Mouse (Mus musculus) 416B (cell line): ENCODE data around the gene Car4.

ENCODE experiments used
- DNase-seq: peaks from one replicate; pipeline ENCODE4 v3.0.0; 2011; ENCODE audit warnings: low read depth

The Car4 gene

DNA sequence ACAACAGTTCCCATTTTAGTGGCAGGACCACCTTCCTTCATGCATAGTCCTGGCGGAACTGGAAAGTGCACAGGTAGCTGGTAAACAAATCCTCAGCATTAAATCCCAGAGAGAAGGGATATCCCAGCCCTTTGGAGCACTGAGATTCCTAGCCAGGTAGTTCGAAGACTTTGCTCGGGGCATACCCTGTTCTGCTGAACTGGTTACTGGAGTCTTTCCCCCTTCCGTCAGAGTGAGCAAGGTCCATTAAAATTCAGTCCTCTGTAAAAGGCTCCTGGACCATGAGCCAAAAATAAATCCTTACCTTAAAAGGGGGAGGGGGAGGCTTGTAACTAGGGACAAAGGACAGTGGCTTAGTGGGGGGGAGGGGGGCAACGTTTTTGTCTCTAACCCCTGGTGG is 1.6 kb downstream of the Car4 start:
- DNase-seq, result no peak

DNA sequence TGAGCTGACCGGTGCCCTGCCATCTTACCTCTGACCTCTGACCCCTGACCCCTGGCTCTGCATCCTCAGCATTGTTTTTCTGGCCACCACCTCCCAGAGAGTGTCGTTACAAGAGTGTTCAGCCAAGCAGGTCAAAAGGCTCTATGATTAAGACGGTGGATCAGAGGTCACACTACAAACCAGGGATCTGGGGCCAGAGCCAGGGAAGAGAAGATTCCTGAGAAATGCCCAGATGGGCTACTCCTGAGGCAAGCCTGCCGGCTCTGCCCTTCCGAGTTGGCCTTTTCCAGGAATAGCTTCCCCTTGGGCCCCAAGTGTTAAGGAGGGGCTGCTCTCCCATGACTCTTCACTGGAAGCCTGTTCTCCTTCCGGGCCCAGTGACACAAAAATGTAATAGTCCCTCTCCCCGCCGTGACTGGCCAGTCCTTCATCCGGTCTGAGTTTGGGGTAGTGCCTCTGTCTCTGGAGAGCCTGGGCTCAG is 2.2 kb downstream of the Car4 start:
- DNase-seq, result no peak

DNA sequence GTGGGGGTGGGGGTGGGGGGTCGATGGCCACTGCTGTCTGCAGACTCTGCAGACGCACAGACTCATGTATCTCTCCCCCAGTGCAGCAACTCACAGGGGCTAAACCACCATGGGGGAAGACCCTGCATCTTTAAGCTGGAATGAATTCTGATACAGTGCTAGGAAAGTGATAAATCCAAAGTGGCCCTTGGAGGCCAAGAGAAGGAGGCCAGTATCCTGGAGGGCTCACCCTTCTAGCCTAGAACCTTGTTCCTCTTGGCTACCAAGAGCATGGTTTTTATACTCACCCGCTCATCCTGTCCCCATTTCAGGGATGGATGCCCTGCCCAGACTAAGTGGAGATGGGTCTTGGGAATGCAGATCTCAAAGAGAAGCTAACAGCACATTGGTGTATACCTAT is 2.7 kb downstream of the Car4 start:
- DNase-seq, result no peak

DNA sequence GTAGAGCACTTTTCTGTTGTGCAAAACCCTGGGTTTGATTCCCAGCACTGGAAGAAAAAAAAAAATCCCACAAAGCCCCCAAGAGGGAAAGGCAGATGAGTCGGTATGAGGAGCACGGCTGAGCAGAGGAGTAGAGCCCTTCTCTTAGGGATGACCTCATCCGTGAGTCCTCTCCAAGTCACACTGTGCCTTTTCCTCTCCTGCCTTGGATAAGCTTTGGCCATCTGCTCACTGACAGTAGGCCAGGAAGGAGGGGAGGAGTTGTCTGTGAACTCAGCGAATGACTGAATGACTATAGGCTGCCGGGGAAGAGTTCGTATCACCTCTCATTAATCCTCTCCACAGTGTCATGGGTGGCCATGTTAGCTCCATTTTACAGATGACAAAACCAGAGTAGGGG is 3.2 kb downstream of the Car4 start:
- DNase-seq, result no peak

DNA sequence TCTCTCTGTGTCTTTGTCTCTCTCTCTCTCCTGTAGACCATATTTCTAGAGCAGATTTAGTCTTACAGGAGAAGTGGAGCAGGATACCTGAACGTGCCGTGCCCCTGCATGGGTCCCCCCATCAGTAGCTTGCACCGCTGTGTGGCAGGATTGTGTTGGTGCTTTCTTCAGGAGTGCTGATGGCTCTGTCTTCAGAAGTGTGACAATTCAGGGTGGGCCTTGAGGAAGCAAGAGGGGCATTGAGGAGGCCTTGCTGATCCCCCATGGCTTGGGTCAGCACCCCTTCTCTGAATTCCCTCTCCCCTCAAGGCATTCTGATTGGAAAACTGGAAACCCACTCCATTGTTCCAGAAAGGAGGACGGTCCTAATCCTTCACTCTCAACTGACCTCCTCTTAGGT is 4.0 kb downstream of the Car4 start:
- no peak for DNase-seq

DNA sequence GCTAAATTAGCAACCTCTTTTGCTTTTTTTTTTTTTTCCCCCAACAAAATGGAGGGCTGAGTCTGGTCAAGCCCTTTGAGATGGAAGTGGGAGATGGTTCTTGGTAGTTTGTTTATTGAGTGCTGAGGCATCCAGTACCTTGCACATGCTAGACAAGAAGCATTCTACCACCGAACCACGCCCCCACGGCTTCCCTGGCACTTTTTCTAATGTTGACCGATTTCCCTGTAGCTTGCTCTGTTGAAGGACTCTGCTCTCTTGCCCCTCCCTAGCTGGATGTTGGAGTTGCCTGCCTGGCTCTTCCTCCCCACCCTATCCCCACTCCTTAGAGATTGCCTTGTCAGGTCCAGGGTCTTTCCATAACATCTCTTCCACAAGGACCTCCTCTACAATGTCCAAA is 5.0 kb downstream of the Car4 start:
- no peak for DNase-seq

DNA sequence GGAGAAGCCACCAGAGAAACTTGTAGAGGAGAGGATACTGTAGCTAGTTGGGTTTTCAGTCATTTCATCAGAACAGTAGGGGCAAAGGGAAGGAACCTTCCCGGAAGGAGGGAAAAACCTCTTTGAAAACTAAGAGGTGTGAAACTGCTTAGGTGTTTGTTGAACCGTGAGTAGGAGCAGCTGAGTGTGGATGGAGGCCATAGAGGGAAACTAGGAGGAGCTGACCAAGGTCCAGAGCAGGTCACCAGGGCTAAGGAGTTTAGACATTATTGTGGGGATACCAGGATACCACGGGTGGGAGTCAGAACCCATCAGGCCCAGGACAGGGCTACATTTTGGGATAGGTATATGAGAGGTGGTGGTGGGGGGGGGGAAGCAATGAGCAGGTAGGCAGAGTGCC is 6.0 kb downstream of the Car4 start:
- DNase-seq, result no peak

DNA sequence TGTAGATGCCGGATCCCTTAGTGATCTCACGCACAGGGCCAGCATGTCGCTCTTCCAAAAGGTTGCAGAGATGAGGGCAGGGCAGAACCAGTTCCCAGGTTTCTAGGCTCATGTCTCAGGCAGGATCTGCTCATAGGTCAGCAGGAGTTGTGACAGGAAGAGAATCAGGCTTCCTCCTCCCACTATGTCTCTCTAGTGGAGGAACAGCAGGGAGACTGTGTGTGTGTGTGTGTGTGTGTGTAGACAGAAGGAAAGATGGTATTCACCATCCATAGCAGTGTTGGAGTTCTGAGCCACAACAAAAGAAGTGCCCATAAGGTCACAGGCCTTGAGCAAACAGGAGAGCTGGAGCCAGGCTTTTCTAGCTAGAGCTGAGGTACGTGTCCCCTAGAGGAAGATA is 9.1 kb downstream of the Car4 start:
- DNase-seq, result no peak

DNA sequence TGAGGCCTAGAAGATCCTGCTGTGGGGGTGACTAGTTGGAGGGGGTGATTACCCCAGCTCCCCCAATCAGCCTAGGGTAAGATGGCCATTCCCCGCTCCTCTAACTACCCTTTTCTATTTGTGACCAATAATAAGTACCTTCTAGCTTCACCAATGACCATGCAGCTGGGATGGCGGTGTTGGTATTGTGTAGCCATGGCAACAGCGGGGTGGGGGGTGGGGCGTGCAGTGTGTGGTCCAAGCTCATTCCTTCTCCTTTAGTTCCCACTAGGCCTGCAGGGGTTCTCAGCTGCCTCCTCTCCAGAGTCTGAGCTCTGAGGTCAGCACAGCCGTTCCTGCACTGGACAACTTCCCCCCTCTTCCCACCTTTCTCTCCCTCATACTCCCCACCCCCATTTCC is 9.5 kb downstream of the Car4 start:
- DNase-seq, result no peak

DNA sequence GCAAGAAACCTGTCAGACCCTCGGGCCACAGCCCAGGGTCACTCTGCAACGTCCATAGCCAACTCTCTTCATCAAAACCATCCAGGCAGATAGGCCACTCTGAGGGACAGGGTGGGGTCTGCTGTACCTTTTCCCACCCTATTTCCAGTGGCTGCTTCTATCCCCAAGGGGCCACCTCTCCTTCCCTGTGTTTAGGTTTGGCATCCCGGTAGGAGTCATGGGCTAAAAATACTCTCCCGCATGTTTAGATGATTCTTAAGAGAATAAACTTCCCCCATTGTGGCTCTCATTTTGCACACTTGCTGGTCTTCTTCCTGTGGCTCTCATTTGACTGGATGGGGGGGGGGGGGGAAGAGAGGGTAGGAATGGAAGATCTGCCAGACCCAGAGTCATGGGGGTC is 10.7 kb downstream of the Car4 start:
- DNase-seq, result no peak

DNA sequence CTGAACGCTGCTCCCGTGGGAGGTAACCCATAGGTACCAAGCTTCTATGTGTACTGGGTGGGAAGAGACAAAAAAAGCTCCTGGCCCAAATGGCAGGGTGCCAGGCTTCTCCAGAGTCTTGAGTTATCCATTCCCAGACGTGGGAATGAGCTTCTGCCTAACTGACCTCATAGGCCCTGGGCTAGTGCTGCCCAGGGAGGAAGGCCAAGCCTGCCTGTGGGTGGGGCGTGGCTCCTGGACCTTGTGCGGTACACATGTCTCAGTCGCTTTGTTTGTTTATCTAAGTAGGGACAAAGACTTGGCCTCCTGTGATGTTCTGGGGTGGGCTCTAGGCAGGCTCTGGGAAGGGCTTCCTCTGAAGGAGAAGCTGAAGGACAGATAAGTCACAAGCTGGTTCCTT is 11.2 kb downstream of the Car4 start:
- DNase-seq, result no peak

DNA sequence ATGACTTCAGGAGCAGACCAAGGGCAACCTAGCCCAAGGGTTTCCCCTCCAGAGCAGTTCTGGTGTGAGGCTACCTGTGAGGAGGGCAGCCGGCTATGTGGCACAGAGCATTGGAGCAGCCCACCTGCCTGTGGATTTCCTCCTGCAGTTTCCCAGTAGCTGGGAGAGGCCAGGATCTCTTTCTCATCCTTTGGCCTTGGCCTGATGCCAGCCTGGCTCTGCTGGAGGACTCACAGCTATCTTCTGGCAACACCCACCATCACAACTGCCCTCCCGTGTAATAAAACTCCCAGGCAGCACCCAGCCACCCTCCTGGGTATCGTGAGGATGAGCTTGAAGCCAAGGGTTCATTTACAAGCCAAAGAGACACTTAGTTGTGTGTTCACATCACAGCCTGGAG is 14.5 kb downstream of the Car4 start:
- no peak for DNase-seq

DNA sequence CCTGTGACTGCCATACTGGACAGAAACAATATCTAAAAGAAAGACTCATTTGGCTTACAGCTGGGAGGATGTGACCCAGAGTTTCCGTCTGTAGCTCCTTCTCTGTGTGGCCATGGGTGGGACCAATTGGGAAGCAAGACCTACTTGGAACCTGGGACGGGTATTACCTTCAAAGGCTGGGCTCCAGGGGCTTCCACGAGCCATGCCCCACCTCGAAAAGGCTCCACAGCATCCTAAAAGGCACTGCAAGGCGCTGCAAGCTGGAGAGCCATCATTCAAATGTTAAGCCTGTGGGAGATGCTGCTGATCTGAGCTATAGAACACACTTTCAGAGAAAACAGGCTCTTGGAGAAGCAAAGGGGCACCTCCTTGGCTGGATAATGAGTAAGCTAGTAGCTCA is 16.1 kb downstream of the Car4 start:
- DNase-seq, result no peak

DNA sequence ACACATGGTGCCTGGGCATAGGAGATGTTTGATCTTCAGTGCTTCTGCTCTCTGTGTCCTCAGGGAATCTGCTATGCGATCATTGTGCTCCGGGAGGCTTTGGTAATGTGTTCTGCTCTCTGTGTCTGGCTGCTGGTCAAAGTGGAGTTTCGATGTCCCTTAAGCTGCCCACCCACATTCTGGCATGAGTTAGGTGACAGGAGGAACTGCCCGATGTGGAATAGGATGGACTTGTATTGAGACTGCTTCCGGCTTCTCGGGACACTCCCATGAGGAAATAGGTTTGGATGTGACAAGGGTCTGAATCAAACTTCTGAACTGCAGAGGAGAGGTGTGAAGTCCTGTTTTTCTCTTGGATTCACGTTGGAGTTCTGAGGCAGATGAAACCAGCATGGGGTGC is 17.0 kb downstream of the Car4 start:
- DNase-seq, result no peak

DNA sequence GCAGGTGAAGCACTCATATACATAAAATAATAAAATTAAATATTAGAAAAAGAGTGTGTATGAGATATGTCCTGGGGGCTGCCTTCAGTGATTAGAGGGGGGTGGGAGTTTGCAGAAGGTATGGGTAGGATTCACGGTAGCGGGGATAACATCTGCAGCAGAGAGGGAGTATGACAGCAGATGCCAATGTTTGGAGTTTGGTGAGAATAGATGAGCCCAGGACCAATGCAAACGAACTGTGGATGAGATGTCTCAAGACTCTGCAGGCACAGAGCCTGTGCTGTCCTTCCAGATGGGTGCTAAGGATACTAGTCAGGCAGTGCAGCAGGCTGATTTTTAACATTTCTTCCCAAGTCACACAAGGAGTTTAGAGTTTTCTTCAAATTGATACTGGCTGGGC is 19.1 kb downstream of the Car4 start:
- DNase-seq, result no peak

DNA sequence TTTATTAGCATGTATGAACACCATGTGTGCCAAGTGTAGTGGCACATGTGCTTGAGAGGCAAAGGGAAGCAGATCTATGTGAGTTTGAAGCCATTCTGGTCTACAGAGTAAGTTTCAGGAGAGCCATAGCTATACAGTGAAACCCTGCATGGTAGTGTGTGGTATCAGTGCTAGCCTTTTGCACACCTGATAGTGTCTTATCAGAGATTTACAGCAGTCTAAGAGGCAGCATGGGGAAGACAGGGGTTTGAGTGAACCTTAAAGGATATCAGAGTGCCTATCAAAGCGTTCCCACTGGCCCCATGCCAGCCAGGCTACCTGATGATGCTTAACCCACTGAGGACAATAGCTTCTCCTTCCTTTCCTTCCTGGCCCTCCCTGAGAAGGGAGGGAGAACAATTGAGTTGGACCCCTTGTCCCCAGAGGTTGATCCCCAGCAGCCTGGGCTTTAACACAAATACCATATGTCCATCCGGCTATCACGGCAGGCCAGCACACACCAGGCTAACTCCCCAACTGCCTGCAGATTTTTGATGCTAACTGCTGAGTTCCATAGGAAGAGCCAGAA is 19.9 kb downstream of the Car4 start:
- no peak for DNase-seq

DNA sequence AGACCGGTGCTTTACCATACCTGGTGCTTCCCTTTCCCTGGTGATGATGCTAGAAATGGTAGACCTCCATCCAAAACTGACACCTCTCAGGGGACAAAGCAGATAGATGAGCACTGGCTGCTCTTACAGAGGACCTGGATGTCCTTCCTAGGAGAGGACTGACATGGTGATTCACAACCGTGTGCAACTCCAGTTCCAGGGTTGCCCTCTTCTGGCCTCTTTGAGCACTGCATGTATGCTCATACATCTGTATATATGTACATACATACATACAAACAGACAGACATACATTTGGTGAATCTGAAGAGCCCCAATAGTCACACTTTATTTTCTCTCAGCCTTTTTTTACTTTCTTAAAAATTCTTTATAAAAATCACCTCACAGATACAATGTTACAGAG is 20.5 kb downstream of the Car4 start:
- DNase-seq, result peak; percentile 70

DNA sequence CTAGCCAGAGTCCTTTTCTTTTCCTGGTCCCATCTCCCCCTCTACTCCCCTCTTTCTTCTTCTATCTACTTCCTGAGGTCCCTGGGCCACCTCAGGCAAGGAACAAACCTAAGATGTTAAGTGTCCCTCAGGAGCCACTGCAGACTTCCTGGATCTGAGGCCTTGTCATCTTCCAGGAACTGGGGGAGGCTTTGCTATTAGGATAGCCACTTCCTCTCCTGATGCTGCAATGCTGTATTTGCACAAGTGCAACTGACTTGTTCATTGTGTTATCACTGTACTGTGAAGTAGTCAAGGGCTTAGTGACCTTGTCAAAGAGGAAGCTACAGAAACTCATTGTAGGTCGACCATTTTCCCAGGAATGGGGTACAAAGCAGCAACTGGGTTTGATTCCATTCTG is 21.8 kb downstream of the Car4 start:
- peak; percentile 66 for DNase-seq

DNA sequence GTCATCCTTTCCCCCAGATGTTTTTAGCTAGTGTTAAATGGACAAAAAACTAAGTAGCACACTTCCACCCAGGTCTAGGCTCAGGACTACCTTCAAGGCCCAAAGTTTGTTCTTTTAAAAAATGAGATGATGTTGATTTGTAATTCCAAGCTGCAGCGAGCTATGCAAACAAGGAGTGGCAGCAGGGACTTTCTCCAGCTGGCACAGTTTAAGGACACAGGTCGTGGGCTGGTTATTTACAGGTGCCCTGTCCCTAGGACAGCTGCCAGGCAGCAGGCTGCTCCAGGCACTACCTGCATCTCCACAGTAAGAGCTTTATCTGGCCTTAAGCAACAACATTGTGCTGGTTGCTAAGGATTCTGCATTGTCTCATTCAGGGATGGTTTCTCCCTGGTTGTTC is 23.1 kb downstream of the Car4 start:
- no peak for DNase-seq

DNA sequence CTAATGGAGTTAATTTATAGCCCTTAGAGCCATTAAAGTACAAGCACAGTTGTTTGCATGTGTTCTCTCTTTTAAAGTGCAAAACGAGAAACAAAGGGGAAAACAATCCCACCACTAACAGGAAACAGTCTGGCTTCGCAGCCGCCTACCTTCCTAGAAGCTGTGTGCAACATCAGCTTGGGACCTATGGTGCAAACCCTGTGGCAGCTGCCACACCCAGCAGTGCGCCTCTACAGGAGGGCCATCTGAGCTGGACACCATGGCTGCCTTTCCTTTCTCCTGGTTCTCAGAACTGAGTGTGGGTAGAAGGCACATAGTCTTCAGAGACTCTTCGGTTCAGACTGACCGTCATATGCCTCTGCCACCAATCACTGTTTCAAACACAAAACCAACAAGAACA is 27.8 kb downstream of the Car4 start:
- DNase-seq, result no peak

DNA sequence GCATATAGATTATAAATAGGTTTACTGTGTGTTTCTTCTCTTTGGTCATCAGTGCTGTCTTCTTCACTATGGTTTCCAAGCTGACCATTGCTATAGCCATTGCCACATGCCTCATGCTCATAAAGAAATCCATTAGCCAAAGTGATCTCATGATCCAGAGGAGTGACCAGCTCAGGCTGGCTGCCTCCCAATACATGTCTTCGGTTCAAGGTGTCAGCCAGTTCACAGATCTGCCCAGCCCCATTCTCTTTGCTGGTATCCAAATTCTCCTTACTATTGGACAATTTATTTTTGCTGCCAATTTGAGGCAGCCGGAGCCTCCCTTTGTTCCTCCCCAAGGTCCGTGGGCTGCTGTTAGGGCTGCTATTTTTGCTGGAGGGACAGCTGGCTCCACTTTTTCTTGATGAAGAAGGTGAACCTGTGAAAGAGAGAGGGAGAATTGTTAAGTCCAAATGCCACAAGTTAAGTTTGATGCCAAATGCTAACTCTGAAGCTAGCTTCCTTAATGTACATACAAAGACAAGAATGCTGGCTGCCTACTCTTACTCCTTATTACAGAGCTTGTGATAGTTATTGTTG is 30.8 kb downstream of the Car4 start:
- DNase-seq, result no peak

DNA sequence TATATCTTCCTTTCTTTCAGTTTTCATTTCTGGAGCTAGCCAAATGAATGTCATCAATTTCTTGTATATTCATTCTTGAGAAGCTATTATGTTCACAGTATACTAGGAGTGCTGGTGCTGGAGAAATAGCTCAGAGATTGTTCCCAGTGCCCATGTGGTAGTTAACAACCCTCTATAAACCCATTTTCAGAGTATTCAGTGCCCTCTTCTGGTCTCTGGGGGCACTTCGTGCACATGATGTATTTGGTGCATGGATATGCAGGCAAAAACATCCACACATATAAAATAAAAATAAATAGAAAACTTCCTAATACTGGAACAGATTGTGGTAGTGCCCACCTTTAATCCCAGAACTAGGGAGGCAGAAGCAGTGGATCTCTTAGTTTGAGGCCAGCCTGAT is 35.4 kb downstream of the Car4 start:
- peak; percentile 31 for DNase-seq

DNA sequence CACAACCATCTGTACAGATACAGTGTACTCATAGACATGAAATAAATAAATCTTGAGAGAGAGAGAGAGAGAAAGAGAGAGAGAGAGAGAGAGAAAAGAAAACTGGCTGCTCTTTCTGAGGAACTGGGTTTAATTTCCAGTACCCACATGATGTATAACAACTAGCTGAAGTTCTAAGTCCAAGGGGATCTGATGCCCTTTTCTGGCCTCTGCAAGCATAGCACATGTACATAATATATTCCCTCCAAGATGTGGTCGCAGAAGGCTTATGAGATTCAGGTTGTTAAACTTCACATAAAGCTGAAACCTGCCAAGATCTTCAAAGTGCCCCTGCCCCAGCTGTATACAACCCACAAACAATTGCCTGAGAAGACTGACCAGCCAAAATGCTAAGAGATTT is 37.7 kb downstream of the Car4 start:
- peak; percentile 47 for DNase-seq

DNA sequence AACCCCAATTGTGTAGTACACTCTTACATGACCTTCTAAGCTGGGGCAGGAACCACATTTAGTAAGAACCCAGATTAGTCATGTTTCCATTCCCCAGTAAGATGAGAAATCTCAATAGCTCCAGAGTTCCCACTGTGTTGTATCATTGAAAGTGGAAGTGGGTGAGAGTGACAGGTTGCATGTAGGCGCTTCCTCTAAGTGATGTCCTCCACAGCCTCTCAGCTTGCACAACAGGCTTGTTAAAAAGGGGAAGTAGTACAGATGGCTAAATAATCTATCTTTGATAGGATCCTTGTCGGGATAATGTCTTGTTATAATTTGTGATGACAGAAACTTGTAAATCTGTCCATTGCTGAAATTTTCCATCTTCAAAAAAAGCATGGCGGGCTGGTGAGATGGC is 46.0 kb downstream of the Car4 start:
- DNase-seq, result peak; percentile 97

DNA sequence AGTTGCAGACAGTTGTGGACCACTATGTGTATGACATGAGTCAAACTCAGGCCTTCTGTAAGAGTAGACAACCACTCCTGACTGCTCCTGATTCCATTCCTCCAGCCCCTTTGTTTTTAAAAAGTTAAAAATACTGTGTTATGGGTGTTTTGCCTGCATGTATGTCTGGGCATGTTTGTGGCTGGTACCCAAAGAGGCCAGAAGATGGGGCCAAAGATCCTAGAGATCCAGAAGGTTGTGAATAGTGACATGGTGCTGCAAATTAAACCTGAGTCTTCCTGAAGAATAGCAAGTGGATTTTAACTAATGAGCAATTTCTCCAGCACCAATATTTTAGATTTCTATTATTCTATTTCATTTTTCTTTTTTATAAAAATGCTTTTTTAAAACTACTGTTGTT is 55.5 kb downstream of the Car4 start:
- peak; percentile 68 for DNase-seq
